Mouse (Mus musculus) forebrain, embryonic 12.5 days (tissue): ENCODE data around the gene Gm49380. TPM values are rescaled to one million over a fixed set of nuclear protein-coding genes. Genes with fewer than 3 reads are reported as not detected.

ENCODE experiments used
- ATAC-seq: fragments of 200-750 bp; cut with Nextera tagmentation; 2 replicates; pipeline ENCODE4 v1.8.0; 2017; ENCODE audit warnings: moderate TSS enrichment; ENCODE audit not compliant: low FRiP score
- H3K27ac ChIP-seq: fragments of 300-500 bp; sonication (generic); 2 replicates; pipeline ENCODE4 v1.5.1; 2016; ENCODE audit warnings: mild to moderate bottlenecking
- H3K27me3 ChIP-seq: fragments of 300-500 bp; sonication (generic); 2 replicates; pipeline ENCODE4 v1.6.1; 2016; ENCODE audit warnings: mild to moderate bottlenecking
- H3K36me3 ChIP-seq: fragments of 300-500 bp; sonication (generic); replicated peaks from 2 replicates; pipeline ENCODE4 v1.6.1; 2016; ENCODE audit warnings: mild to moderate bottlenecking
- H3K4me1 ChIP-seq: fragments of 300-500 bp; sonication (generic); 2 replicates; pipeline ENCODE4 v1.6.1; 2016
- H3K4me2 ChIP-seq: fragments of 300-500 bp; sonication (generic); 2 replicates; pipeline ENCODE4 v1.6.1; 2016; ENCODE audit warnings: mild to moderate bottlenecking, moderate library complexity
- H3K4me3 ChIP-seq: fragments of 300-500 bp; sonication (generic); replicated peaks from 2 replicates; pipeline ENCODE4 v1.5.1; 2016; ENCODE audit warnings: mild to moderate bottlenecking
- H3K9ac ChIP-seq: fragments of 300-500 bp; sonication (generic); 2 replicates; pipeline ENCODE4 v1.6.1; 2016; ENCODE audit warnings: mild to moderate bottlenecking
- H3K9me3 ChIP-seq: fragments of 300-500 bp; sonication (generic); 2 replicates; pipeline ENCODE4 v1.6.1; 2016
- WGBS: fragments of 180-500 bp; shearing (Covaris S2); methylation state at CpG from one replicate; pipeline ENCODE4 v1.1.7; 2016; 5-methylcytosine and 5-hydroxymethylcytosine counted together
- polyA plus RNA-seq: library from polyadenylated mRNA; unstranded; fragments of >200 nt; fragmentation: Nextera tagmentation; extraction: Ambion mirVana; gene quantifications from 2 replicates; pipeline ENCODE4 v1.2.1, GENCODE M21; 2016

The Gm49380 gene
- polyA plus RNA-seq, 1 experiment from 2014 or later: 0.14 TPM

GRCm38 (mm10) chr9:44075996-44076763, 37.1 kb downstream of the Gm49380 start:
- WGBS: 65% methylated on average over 16 of the region's 16 CpGs
- Histone ChIP-seq H3K36me3 (no peaks in the 10 kb centered on the region), H3K27me3 (peaks cover 14% of the 10 kb centered on the region), H3K4me2 (no peak overlapping the region), H3K4me3 (no peak overlapping the region), H3K9ac (no peak overlapping the region), H3K9me3 (no peaks in the 10 kb centered on the region), H3K27ac (no peak overlapping the region), H3K4me1 (peaks cover 53% of the 10 kb centered on the region)
- no peak for ATAC-seq

- 73% methylated on average over 24 of the region's 24 CpGs for WGBS
- no peaks in the 10 kb centered on the region for H3K9me3 ChIP-seq
- H3K4me3 ChIP-seq: no peak overlapping the region
- peaks cover 56% of the 10 kb centered on the region for H3K4me1 ChIP-seq
- H3K9ac ChIP-seq: no peak overlapping the region
- ATAC-seq: no peak
- H3K4me2 ChIP-seq: no peak overlapping the region
- H3K27me3 ChIP-seq: peaks cover 16% of the 10 kb centered on the region
- no peaks in the 10 kb centered on the region for H3K36me3 ChIP-seq
- no peak overlapping the region for H3K27ac ChIP-seq
Measured at GRCm38 (mm10) chr9:44075276-44075995, 37.9 kb downstream of the Gm49380 start.

- H3K4me3 ChIP-seq: no peak overlapping the region
- H3K4me1 ChIP-seq: peaks cover 62% of the 10 kb centered on the region
- peaks cover 17% of the 10 kb centered on the region for H3K27me3 ChIP-seq
- no peak overlapping the region for H3K4me2 ChIP-seq
- H3K9ac ChIP-seq: no peak overlapping the region
- ATAC-seq: no peak
- H3K9me3 ChIP-seq: no peaks in the 10 kb centered on the region
- WGBS: 61% methylated on average over 9 of the region's 9 CpGs
- no peaks in the 10 kb centered on the region for H3K36me3 ChIP-seq
- no peak overlapping the region for H3K27ac ChIP-seq
Measured at GRCm38 (mm10) chr9:44074395-44075275, 38.7 kb downstream of the Gm49380 start.

DNA sequence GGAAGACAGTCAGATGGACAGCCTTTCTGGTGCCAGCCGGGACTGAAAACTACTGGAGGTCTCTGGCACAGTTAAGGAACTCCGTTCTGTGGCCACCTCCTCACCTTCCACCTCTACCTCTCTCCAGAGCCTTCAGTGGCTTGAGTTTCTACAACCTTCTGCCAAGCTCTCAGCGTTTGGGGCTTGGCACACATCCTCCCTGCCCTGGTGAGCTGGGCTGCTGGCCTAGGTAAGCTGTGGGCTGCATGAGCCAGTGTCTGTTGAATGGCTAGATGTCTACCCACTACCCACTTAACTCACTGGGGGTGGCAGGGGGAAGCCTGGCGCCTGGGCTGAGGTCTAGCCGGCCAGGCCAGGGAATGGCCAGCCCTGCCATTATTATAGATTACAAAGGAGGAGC, 40.2 kb downstream of the Gm49380 start:
- peak overlapping the region; percentile 33; the same call in 1 of the 2 replicates for H3K4me2 ChIP-seq
- H3K4me1 ChIP-seq: peaks cover 49% of the 10 kb centered on the region
- WGBS: 50% methylated on average over 5 of the region's 5 CpGs
- H3K36me3 ChIP-seq: no peaks in the 10 kb centered on the region
- H3K27ac ChIP-seq: peak overlapping the region; percentile 63
- H3K27me3 ChIP-seq: peaks cover 16% of the 10 kb centered on the region
- H3K4me3 ChIP-seq: no peak overlapping the region
- no peak overlapping the region for H3K9ac ChIP-seq
- ATAC-seq: no peak
- no peaks in the 10 kb centered on the region for H3K9me3 ChIP-seq

DNA sequence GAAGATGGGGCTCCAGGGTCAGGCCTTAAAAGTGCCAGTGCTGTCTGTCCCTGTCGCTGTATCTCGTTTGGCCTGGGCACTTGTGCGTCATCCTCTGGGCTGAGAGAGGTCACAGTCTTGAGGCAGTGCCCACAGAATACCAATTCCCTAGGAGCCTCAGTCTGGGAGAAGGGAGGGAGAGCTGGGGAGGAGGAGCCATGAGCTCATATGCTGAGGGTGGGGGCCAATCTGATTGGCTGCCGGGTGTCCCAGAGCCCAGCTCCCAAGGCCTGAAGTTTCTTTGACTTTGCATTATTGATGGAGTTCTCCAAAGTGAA, 40.7 kb downstream of the Gm49380 start:
- no peak overlapping the region for H3K4me3 ChIP-seq
- peak overlapping the region; percentile 40; the same call in 1 of the 2 replicates for H3K9ac ChIP-seq
- H3K36me3 ChIP-seq: no peaks in the 10 kb centered on the region
- no peaks in the 10 kb centered on the region for H3K9me3 ChIP-seq
- WGBS: 16% methylated on average over 4 of the region's 4 CpGs
- H3K27ac ChIP-seq: peak overlapping the region; percentile 80
- H3K4me1 ChIP-seq: peaks cover 53% of the 10 kb centered on the region
- peaks cover 16% of the 10 kb centered on the region for H3K27me3 ChIP-seq
- H3K4me2 ChIP-seq: peak overlapping the region; percentile 33
- ATAC-seq: peak; percentile 69

GRCm38 (mm10) chr9:44071914-44072598, 41.2 kb downstream of the Gm49380 start:
- H3K4me3 ChIP-seq: no peak overlapping the region
- H3K9ac ChIP-seq: peak overlapping the region; percentile 40; the same call in 1 of the 2 replicates
- H3K4me1 ChIP-seq: peaks cover 57% of the 10 kb centered on the region

GRCm38 (mm10) chr9:44070844-44071231, 42.5 kb downstream of the Gm49380 start:
- peaks cover 55% of the 10 kb centered on the region for H3K4me1 ChIP-seq

More at GRCm38 (mm10) chr9:44071914-44072598, 41.2 kb downstream of the Gm49380 start:
- H3K27me3 ChIP-seq: peaks cover 16% of the 10 kb centered on the region
- no peaks in the 10 kb centered on the region for H3K36me3 ChIP-seq
- peak overlapping the region; percentile 33 for H3K4me2 ChIP-seq
- ATAC-seq: peak; percentile 84
- WGBS: 15% methylated on average over 11 of the region's 11 CpGs
- H3K27ac ChIP-seq: peak overlapping the region; percentile 80
- H3K9me3 ChIP-seq: no peaks in the 10 kb centered on the region

GRCm38 (mm10) chr9:44070113-44070843, 43.0 kb downstream of the Gm49380 start:
- no peak overlapping the region for H3K4me3 ChIP-seq
- H3K9me3 ChIP-seq: no peaks in the 10 kb centered on the region
- ATAC-seq: no peak
- H3K4me1 ChIP-seq: peaks cover 52% of the 10 kb centered on the region
- no peak overlapping the region for H3K27ac ChIP-seq
- no peak overlapping the region for H3K4me2 ChIP-seq
- WGBS: 77% methylated on average over 14 of the region's 14 CpGs
- no peaks in the 10 kb centered on the region for H3K36me3 ChIP-seq
- H3K9ac ChIP-seq: no peak overlapping the region
- H3K27me3 ChIP-seq: peaks cover 13% of the 10 kb centered on the region

More at GRCm38 (mm10) chr9:44070844-44071231, 42.5 kb downstream of the Gm49380 start:
- no peak overlapping the region for H3K4me3 ChIP-seq
- H3K27ac ChIP-seq: no peak overlapping the region
- ATAC-seq: no peak
- H3K9me3 ChIP-seq: no peaks in the 10 kb centered on the region
- H3K9ac ChIP-seq: no peak overlapping the region; the same call in 1 of the 2 replicates
- peaks cover 16% of the 10 kb centered on the region for H3K27me3 ChIP-seq
- whole genome bisulfite sequencing: 49% methylated on average over 8 of the region's 8 CpGs
- no peaks in the 10 kb centered on the region for H3K36me3 ChIP-seq
- no peak overlapping the region for H3K4me2 ChIP-seq

- Histone ChIP-seq H3K27me3 (peaks cover 7% of the 10 kb centered on the region), H3K9ac (no peak overlapping the region), H3K9me3 (no peaks in the 10 kb centered on the region), H3K4me3 (no peak overlapping the region), H3K36me3 (no peaks in the 10 kb centered on the region), H3K4me2 (no peak overlapping the region), H3K27ac (no peak overlapping the region), H3K4me1 (peaks cover 50% of the 10 kb centered on the region)
- WGBS: 27% methylated on average over 7 of the region's 7 CpGs
- no peak for ATAC-seq
Measured at GRCm38 (mm10) chr9:44069252-44069651, 44.0 kb downstream of the Gm49380 start.

GRCm38 (mm10) chr9:44067960-44068330, 45.4 kb downstream of the Gm49380 start:
- H3K36me3 ChIP-seq: no peaks in the 10 kb centered on the region
- H3K27me3 ChIP-seq: peaks cover 7% of the 10 kb centered on the region
- WGBS: 81% methylated on average over 6 of the region's 6 CpGs
- H3K27ac ChIP-seq: no peak overlapping the region
- no peak overlapping the region for H3K9ac ChIP-seq
- H3K4me2 ChIP-seq: peak overlapping the region; percentile 87
- H3K4me3 ChIP-seq: no peak overlapping the region
- H3K9me3 ChIP-seq: no peaks in the 10 kb centered on the region
- peaks cover 42% of the 10 kb centered on the region for H3K4me1 ChIP-seq
- ATAC-seq: no peak
